Mouse (Mus musculus) left cerebral cortex, adult 8-10 months (tissue): ENCODE measurements at regions not wholly inside any gene's neighbourhood (a gene's known extent, or its start where the extent isn't known, plus 50 kb on each side); places are given as distances from the start of the nearest gene placed in this dataset.

Experiments
- DNase-seq, 2 experiments: peaks; one replicate each; pipeline ENCODE4 v3.0.0; 2022; ENCODE audit warnings: low spot score in 2 of 2

DNA sequence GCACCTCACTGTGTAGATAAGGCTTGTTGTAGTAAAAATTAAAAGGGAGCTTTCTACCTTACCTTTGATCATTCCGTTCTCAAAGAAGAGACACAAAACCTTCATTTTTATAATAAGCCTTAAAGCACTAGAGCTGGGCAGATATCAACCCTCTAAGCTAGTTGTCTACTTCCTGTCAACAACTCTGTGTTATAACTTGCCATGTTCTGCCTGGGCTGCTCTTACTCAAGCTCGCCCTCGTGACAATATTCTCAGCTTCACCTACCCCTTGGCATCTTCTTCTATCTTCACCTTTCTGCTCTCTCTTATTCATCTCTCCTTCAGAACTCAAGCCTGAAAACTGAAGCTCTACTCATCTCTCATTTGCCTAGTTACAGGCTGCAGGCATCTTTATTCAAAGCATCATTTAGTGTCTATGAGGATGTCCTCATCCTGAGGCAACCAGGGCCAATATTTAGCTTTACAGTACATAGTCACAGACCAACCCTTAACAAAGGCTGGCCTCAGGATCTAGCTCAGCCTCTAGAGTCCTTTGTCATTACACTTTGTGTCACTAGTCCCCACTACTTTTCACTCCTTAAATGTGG, 375.2 kb upstream of the Trib2 start:
- no peak for DNase-seq

- DNase-seq, result no peak
Measured at GRCm38 (mm10) chr12:16190706-16191105, 374.0 kb upstream of the Trib2 start.

GRCm38 (mm10) chr12:16189441-16189840, 372.7 kb upstream of the Trib2 start:
- DNase-seq, result no peak

GRCm38 (mm10) chr12:16185976-16186515, 369.3 kb upstream of the Trib2 start:
- no peak for DNase-seq

DNA sequence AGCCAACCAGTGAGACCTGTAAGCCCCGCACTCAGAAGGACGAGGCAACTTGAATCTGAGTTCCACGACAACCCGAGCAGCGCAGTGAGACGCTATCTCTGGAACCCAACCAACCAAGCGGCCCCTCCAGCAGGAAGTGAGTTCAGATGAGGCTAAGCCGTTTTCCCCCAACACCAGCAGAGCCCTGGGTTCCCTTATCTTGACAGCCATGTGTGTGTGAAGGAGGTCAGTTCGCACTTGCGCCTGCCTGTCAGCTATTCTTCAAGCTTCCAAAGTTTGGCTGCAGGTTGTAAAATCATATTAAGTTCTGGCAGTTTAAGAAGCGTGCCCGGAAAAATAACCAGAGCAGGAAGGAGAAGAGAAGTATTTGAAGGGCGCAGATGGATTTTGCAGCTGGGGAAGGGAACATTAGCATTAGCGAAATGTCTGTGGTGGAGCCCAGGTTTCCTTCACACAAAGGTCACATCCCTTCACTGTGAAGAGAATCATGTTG, 368.8 kb upstream of the Trib2 start:
- DNase-seq, result no peak

- no peak for DNase-seq
Measured at GRCm38 (mm10) chr12:16183055-16183454, 366.3 kb upstream of the Trib2 start.

- no peak for DNase-seq
Measured at GRCm38 (mm10) chr12:16181599-16181998, 364.9 kb upstream of the Trib2 start.

GRCm38 (mm10) chr12:16179897-16180296, 363.2 kb upstream of the Trib2 start:
- DNase-seq, result no peak

DNA sequence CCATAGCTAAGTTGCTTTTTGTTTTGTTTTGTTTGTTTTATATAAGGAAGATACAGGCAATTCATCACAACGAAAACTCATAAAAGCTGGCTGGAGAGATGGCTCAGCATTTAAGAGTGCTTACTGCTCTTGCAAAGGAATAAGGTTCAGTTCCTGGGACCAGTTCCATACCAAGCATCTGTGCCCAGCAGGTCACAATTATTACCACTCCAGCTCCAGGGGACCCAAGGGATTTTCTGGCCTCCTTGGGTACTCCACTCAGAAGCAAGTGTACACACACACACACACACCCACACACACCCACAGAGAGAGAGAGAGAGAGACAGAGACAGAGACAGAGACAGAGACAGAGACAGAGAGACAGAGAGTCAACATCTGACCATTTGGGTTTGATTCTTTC, 359.6 kb upstream of the Trib2 start:
- no peak for DNase-seq

DNA sequence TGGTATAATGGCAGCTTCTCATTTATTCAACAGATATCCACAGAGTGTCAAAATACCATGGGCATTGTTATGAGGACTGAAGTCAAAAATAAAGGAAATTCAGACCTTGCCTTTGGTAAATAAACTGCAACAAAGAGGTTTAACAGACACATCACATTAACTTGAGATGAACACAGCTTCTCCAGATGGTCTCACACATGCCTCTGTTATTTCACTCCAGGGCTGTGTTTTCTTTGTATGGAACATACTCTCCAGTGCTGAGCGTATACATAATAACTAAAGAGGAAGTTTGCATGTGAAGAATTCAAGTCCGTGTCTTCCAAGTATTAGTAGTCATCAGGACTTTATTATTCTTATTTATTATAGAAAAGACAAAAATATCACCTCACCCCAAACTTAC, 355.5 kb upstream of the Trib2 start:
- no peak for DNase-seq

DNA sequence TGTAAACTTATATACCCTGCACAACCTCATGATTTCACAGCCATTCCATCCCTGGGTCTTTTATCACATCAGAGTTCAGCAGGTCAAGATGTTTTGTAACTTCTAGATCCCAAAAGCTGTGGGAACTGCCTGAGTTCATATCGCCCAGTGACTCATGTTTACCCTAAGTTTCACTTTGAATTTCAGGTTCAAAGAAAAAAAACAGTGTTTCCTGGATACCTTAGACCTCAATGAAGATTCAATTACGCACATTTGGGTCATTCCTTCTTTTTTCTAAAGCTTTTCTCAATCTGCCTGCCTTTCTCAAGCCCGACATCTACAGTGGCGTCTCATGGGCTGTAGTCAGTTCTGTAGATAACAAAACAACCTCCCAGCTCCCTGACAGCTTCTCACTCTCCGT, 354.9 kb upstream of the Trib2 start:
- no peak for DNase-seq

DNA sequence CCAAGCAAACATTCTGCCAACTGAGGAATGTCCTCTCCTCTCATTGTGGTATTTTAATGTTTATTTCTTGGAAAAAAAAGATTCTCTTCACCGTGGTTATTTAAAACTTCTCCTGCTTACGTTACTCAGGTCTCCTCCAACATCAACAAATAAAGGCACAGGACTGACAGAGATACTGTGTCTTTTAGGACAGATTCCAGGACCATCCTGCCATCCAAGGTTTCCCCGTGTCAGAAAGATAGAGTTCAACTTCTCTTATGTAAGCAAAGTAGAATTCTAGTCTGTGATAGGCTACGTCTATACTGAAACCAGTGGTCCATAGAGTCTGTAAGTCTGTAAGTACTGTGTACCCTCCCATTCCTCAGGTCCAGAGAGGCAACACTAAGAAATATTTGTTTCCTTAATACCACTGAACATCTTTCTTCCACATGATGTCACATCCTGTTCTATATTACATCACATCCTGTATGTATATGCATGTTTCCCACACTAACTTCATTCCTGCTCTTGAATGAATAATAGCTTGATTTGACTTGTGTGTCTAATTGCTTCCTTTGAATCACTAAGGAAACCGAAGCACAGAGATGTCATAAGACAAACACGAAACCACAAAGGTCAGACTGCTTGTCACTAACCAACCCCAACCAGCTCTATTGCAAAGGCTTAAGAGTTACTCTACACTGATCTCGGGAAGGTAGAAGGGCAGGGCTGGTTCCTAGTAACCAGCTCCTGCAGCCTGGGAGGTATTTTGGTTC, 353.2 kb upstream of the Trib2 start:
- DNase-seq, result no peak

GRCm38 (mm10) chr12:16167793-16168343, 351.1 kb upstream of the Trib2 start:
- DNase-seq, result no peak

DNA sequence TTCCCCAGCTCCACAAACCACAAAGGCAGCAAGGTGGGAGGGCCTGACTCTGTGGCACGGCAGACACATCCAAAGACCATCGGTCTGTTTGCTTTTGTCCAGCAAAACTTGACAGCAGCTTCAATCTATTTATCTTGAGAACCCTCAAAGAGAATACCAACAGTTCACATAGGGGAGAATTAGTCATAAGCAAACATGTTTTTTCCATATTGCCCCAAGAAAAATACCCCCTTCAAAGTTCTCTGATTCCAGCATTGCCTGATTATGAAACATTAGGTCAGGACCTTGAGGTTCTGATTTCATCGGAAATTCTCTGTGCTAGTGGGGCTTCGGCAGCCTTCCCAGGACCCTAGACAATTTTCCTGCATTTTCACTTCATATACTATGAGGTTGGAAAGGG, 348.4 kb upstream of the Trib2 start:
- DNase-seq, result no peak

- DNase-seq, result no peak
Measured at GRCm38 (mm10) chr12:16161947-16162346, 345.2 kb upstream of the Trib2 start.

DNA sequence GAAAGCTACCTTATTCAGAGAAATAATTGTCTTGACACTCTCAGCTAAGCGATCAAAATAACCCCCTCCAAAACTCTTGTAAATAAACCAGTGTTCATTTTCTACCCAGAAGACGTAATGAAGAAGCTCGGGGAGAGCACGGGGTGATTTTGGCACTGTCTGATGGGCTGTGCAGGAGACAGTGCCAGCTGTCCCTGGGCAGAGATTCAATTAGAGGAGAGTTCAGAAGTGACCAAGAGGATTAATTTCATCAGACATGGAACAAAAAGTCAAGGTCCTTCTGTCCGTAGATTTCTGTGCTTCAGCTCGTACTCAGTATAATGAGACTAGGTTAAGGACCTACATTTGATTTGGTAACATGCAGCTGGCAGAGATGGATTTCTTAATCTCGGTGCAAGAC, 341.2 kb upstream of the Trib2 start:
- no peak for DNase-seq

- no peak for DNase-seq
Measured at GRCm38 (mm10) chr12:16155791-16156558, 339.3 kb upstream of the Trib2 start.

DNA sequence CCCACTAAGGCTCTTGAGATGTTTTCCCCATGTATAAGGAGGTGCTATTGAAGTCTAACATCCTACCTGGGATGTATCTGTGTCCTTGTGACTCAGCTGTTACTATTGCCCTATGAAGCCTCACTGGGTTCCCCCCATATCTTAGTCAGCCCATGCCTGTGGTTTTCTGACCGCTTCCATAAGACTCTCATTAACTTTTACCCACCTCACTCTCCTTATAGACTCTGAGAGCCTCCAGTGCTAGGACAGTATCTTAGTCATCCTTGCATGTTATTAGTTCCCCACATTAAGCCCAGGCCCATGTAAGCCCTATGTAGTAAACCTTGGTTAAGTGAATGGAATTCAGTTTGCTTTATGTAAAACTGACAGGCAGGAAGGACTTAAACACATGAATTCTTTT, 337.5 kb upstream of the Trib2 start:
- no peak for DNase-seq

- DNase-seq, result no peak
Measured at GRCm38 (mm10) chr12:16152108-16152507, 335.4 kb upstream of the Trib2 start.

DNA sequence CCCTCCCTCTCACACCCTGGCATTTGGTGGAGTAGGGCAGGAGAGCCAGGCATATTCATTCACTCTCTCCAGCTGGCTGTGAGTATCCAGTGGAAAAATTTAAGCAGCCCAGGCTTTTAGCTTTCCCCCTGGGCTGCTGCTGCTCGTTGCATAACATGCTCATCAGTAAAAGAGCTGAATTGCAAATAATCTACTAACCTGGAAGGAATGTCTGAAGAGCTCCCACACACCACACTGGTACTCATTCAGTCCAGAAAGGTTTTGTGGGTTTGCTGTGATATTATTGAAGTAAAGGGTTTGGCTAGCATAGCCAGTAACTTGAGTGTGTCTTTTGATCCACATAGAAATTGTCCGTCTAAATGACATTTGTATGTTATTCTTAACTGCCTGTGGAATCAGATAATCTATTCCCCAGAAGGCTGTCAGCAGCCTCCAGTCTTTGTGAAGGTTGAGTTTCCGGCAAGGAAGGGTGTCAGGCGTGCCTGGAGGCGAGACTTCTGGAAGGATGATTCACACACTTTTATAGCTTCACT, 334.5 kb upstream of the Trib2 start:
- peak; percentile 36 to 70 for DNase-seq

- DNase-seq, result no peak
Measured at GRCm38 (mm10) chr12:16146919-16147318, 330.2 kb upstream of the Trib2 start.

- DNase-seq, result peak; percentile 25 to 83
Measured at GRCm38 (mm10) chr12:16145621-16146020, 328.9 kb upstream of the Trib2 start.
